Mouse (Mus musculus) ES-E14 (cell line): ENCODE results near the gene Glul.

Source experiments
- HCFC1 ChIP-seq: IDR thresholded peaks from 2 replicates; pipeline ENCODE4 v1.6.1; 2012; ENCODE audit warnings: low read length, inconsistent platforms, borderline replicate concordance; ENCODE audit not compliant: insufficient read depth
- MAFK ChIP-seq: IDR thresholded peaks from 2 replicates; pipeline ENCODE4 v1.6.1; 2014; ENCODE audit warnings: mild to moderate bottlenecking, low read depth, low read length, inconsistent platforms; ENCODE audit not compliant: insufficient read depth
- ZC3H11A ChIP-seq: IDR thresholded peaks from 2 replicates; pipeline ENCODE4 v1.6.1; 2012; ENCODE audit warnings: low read depth, mild to moderate bottlenecking, inconsistent platforms, low read length, borderline replicate concordance

GRCm38 (mm10) chr1:153898989-153899730 lies 584 bp upstream of the Glul start:
- TF ChIP-seq ZC3H11A = no peak
- no peak for TF ChIP-seq HCFC1
- TF ChIP-seq MAFK = no peak
